Mouse (Mus musculus) C2C12 (cell line): Measurements from ENCODE around the gene Agap2. TPM values are rescaled to one million over a fixed set of nuclear protein-coding genes. Genes with fewer than 3 reads are reported as not detected.

Experiments used
- H3K27me3 ChIP-seq: one replicate; pipeline ENCODE4 v1.6.1; 2011; ENCODE audit not compliant: control insufficient read depth, insufficient read depth, insufficient read length
- H3K36me3 ChIP-seq: one replicate; pipeline ENCODE4 v1.6.1; 2011; ENCODE audit not compliant: control insufficient read depth, insufficient read depth
- H3K4me3 ChIP-seq: one replicate; pipeline ENCODE4 v1.5.1; 2011; ENCODE audit warnings: mild to moderate bottlenecking, control low read depth; ENCODE audit not compliant: poor library complexity, insufficient read depth, severe bottlenecking
- H3K79me2 ChIP-seq: one replicate; pipeline ENCODE4 v1.6.1; 2011; ENCODE audit not compliant: control insufficient read depth, insufficient read depth
- H3K79me3 ChIP-seq: one replicate; pipeline ENCODE4 v1.6.1; 2011; ENCODE audit warnings: low read depth, control low read depth
- H3ac ChIP-seq: one replicate; pipeline ENCODE3; 2011; ENCODE audit warnings: low read depth; ENCODE audit not compliant: control insufficient read depth, insufficient read length
- CEBPB ChIP-seq: IDR thresholded peaks from one replicate; pipeline ENCODE4 v1.6.1; 2011; ENCODE audit warnings: low read depth, mild to moderate bottlenecking, control low read depth, moderate library complexity
- CTCF ChIP-seq: IDR thresholded peaks from one replicate; pipeline ENCODE4 v1.5.1; 2011; ENCODE audit not compliant: control insufficient read depth, insufficient read depth, insufficient read length
- FOSL1 ChIP-seq: IDR thresholded peaks from one replicate; pipeline ENCODE4 v1.8.0; 2011; ENCODE audit warnings: mild to moderate bottlenecking, low read length; ENCODE audit not compliant: poor library complexity, insufficient read depth, severe bottlenecking
- MAX ChIP-seq: IDR thresholded peaks from one replicate; pipeline ENCODE4 v1.6.1; 2011; ENCODE audit warnings: mild to moderate bottlenecking, control low read depth
- MYOD1 ChIP-seq: IDR thresholded peaks from one replicate; pipeline ENCODE4 v1.6.1; 2011; ENCODE audit warnings: low read depth; ENCODE audit not compliant: control insufficient read depth, insufficient read length
- MYOG ChIP-seq: IDR thresholded peaks from one replicate; pipeline ENCODE4 v1.6.1; 2011; ENCODE audit not compliant: control insufficient read depth, insufficient read length; ENCODE audit errors: extremely low read depth
- USF1 ChIP-seq: IDR thresholded peaks from one replicate; pipeline ENCODE4 v1.6.1; 2011; ENCODE audit warnings: low read depth, mild to moderate bottlenecking, control low read depth, moderate library complexity
- polyA plus RNA-seq: library from polyadenylated mRNA; unstranded; fragments of >200 nt; fragmentation: generic; extraction: Trizol; gene quantifications from one replicate; pipeline ENCODE4 v1.2.1, GENCODE M21; 2012; ENCODE audit warnings: missing spikeins

Gene Agap2
- polyA plus RNA-seq, 1 experiment: 3.2 TPM

GRCm38 (mm10) chr10:127103631-127104030 lies 28.5 kb downstream of the Agap2 start:
- Histone ChIP-seq H3K4me3 (no peak overlapping the region), H3ac (no peak overlapping the region), H3K27me3 (no peaks in the 10 kb centered on the region), H3K36me3 (no peaks in the 10 kb centered on the region), H3K79me2 (no peaks in the 10 kb centered on the region), H3K79me3 (no peaks in the 10 kb centered on the region)
- no peak for TF ChIP-seq USF1
- TF ChIP-seq MAX: no peak
- TF ChIP-seq MYOG: no peak
- TF ChIP-seq FOSL1: no peak
- no peak for TF ChIP-seq MYOD1
- TF ChIP-seq CTCF: no peak
- TF ChIP-seq CEBPB: no peak

- no peak for TF ChIP-seq MYOG
- TF ChIP-seq USF1: no peak
- TF ChIP-seq CEBPB: no peak
- no peak for TF ChIP-seq MYOD1
- no peak for TF ChIP-seq CTCF
- TF ChIP-seq MAX: no peak
- Histone ChIP-seq H3K4me3 (no peak overlapping the region), H3ac (no peak overlapping the region)
These were observed 32.6 kb downstream of the Agap2 start for GRCm38 (mm10) chr10:127107563-127108261.

GRCm38 (mm10) chr10:127108262-127108583 lies 33.1 kb downstream of the Agap2 start:
- H3K79me2 ChIP-seq: no peaks in the 10 kb centered on the region
- H3K4me3 ChIP-seq: no peak overlapping the region
- H3K79me3 ChIP-seq: no peaks in the 10 kb centered on the region
- no peaks in the 10 kb centered on the region for H3K36me3 ChIP-seq
- H3K27me3 ChIP-seq: no peaks in the 10 kb centered on the region
- H3ac ChIP-seq: no peak overlapping the region
- no peak for TF ChIP-seq CEBPB
- TF ChIP-seq MYOG: no peak

More at GRCm38 (mm10) chr10:127107563-127108261, 32.6 kb downstream of the Agap2 start:
- no peaks in the 10 kb centered on the region for H3K79me3 ChIP-seq
- H3K27me3 ChIP-seq: no peaks in the 10 kb centered on the region
- no peaks in the 10 kb centered on the region for H3K36me3 ChIP-seq
- no peaks in the 10 kb centered on the region for H3K79me2 ChIP-seq

- Histone ChIP-seq H3K27me3 (no peaks in the 10 kb centered on the region), H3K79me2 (no peaks in the 10 kb centered on the region), H3K4me3 (no peak overlapping the region), H3K36me3 (peaks cover 11% of the 10 kb centered on the region), H3ac (no peak overlapping the region), H3K79me3 (no peaks in the 10 kb centered on the region)
- TF ChIP-seq MAX (no peak), MYOD1 (no peak), CEBPB (no peak), CTCF (no peak), USF1 (no peak), FOSL1 (no peak), MYOG (no peak)
These were observed 36.2 kb downstream of the Agap2 start for GRCm38 (mm10) chr10:127111001-127111887.

- H3K36me3 ChIP-seq: peaks cover 29% of the 10 kb centered on the region
- no peaks in the 10 kb centered on the region for H3K27me3 ChIP-seq
- TF ChIP-seq CEBPB: no peak
- TF ChIP-seq MYOG: no peak
- no peak for TF ChIP-seq MYOD1
- TF ChIP-seq MAX: no peak
- no peak for TF ChIP-seq USF1
- TF ChIP-seq CTCF: no peak
These were observed 39.3 kb downstream of the Agap2 start for GRCm38 (mm10) chr10:127114408-127114807.

GRCm38 (mm10) chr10:127115068-127115467 lies 40.0 kb downstream of the Agap2 start:
- TF ChIP-seq CTCF: no peak
- no peak for TF ChIP-seq CEBPB
- TF ChIP-seq FOSL1: no peak
- no peak for TF ChIP-seq USF1
- no peak for TF ChIP-seq MYOD1
- Histone ChIP-seq H3K27me3 (no peaks in the 10 kb centered on the region), H3K36me3 (peaks cover 29% of the 10 kb centered on the region)

More at GRCm38 (mm10) chr10:127114408-127114807, 39.3 kb downstream of the Agap2 start:
- Histone ChIP-seq H3ac (no peak overlapping the region), H3K4me3 (no peak overlapping the region), H3K79me3 (no peaks in the 10 kb centered on the region), H3K79me2 (no peaks in the 10 kb centered on the region)

More at GRCm38 (mm10) chr10:127115068-127115467, 40.0 kb downstream of the Agap2 start:
- Histone ChIP-seq H3ac (no peak overlapping the region), H3K4me3 (no peak overlapping the region), H3K79me3 (no peaks in the 10 kb centered on the region), H3K79me2 (no peaks in the 10 kb centered on the region)
